Mouse (Mus musculus): Measurements from ENCODE around the gene Pla1a. TPM values are rescaled to one million over a fixed set of nuclear protein-coding genes. Genes with fewer than 3 reads are reported as not detected.

The Pla1a gene
- total RNA-seq, 2 experiments from 2014 or later: 1.2 to 1.3 TPM

- intact Hi-C loops (cut with DNase I): no loop called here
- no peak for DNase-seq (ENCODE audit: low spot score in 2 of 2)
Observed at GRCm38 (mm10) chr16:38373941-38374340, 59.0 kb downstream of the Pla1a start.

- intact Hi-C loops (cut with DNase I): no loop called here
- no peak for DNase-seq (ENCODE audit: low spot score in 2 of 2)
Observed at GRCm38 (mm10) chr16:38373439-38373838, 59.5 kb downstream of the Pla1a start.

- DNase-seq (ENCODE audit: low spot score in 2 of 2): no peak
- intact Hi-C loops (cut with DNase I): no loop called here
Observed at GRCm38 (mm10) chr16:38372876-38373275, 60.1 kb downstream of the Pla1a start.

- intact Hi-C loops (cut with DNase I): no loop called here
- DNase-seq (ENCODE audit: low spot score in 2 of 2): no peak
Observed at GRCm38 (mm10) chr16:38371705-38372296, 61.1 kb downstream of the Pla1a start.

- no peak for DNase-seq (ENCODE audit: low spot score in 2 of 2)
- intact Hi-C loops (cut with DNase I): no loop called here
Observed at GRCm38 (mm10) chr16:38370633-38371374, 62.1 kb downstream of the Pla1a start.

- intact Hi-C loops (cut with DNase I): loop anchor here (2.0 kb wide), 1 partner anchor 69 kb away; no protein-coding TSS in a partner anchor
- no peak for DNase-seq (ENCODE audit: low spot score in 2 of 2)
Observed at GRCm38 (mm10) chr16:38369992-38370484, 62.9 kb downstream of the Pla1a start.

- intact Hi-C loops (cut with DNase I): loop anchor here (2.0 kb wide), 1 partner anchor 69 kb away; no protein-coding TSS in a partner anchor
- DNase-seq (ENCODE audit: low spot score in 2 of 2): no peak
Observed at GRCm38 (mm10) chr16:38369431-38369830, 63.5 kb downstream of the Pla1a start.

- intact Hi-C loops (cut with DNase I): loop anchor here (2.0 kb wide), 1 partner anchor 70 kb away; no protein-coding TSS in a partner anchor
- no peak for DNase-seq (ENCODE audit: low spot score in 2 of 2)
Observed at GRCm38 (mm10) chr16:38369000-38369399, 63.9 kb downstream of the Pla1a start.

GRCm38 (mm10) chr16:38368336-38368735 lies 64.6 kb downstream of the Pla1a start:
- peak; percentile 83 to 97 for DNase-seq (ENCODE audit: low spot score in 2 of 2)
- intact Hi-C loops (cut with DNase I): loop anchor here (2.0 kb wide), 1 partner anchor 70 kb away; no protein-coding TSS in a partner anchor

- intact Hi-C loops (cut with DNase I): loop anchor here (2.0 kb wide), 1 partner anchor 87 kb away; the partner anchor contains the start of gene Adprh
Observed at GRCm38 (mm10) chr16:38366231-38366630, 66.7 kb downstream of the Pla1a start.

GRCm38 (mm10) chr16:38365390-38365789 lies 67.6 kb downstream of the Pla1a start:
- intact Hi-C loops (cut with DNase I): no loop called here
- peak in 1 of 2 experiments; percentile 66 for DNase-seq (ENCODE audit: low spot score in 2 of 2)

More at GRCm38 (mm10) chr16:38366231-38366630, 66.7 kb downstream of the Pla1a start:
- peak in 1 of 2 experiments; percentile 61 for DNase-seq (ENCODE audit: low spot score in 2 of 2)

GRCm38 (mm10) chr16:38363657-38364056 lies 69.3 kb downstream of the Pla1a start:
- intact Hi-C loops (cut with DNase I): no loop called here
- DNase-seq (ENCODE audit: low spot score in 2 of 2): no peak

GRCm38 (mm10) chr16:38363256-38363595 lies 69.7 kb downstream of the Pla1a start:
- intact Hi-C loops (cut with DNase I): no loop called here

GRCm38 (mm10) chr16:38362493-38363255 lies 70.3 kb downstream of the Pla1a start:
- intact Hi-C loops (cut with DNase I): no loop called here

More at GRCm38 (mm10) chr16:38363256-38363595, 69.7 kb downstream of the Pla1a start:
- DNase-seq (ENCODE audit: low spot score in 2 of 2): no peak

GRCm38 (mm10) chr16:38361933-38362332 lies 71.0 kb downstream of the Pla1a start, which contains the start of gene Popdc2:
TSS of gene Popdc2 (plus strand) at chr16:38362209.
- intact Hi-C loops (cut with DNase I): no loop called here
- no peak for DNase-seq (ENCODE audit: low spot score in 2 of 2)

More at GRCm38 (mm10) chr16:38362493-38363255, 70.3 kb downstream of the Pla1a start:
- DNase-seq (ENCODE audit: low spot score in 2 of 2): no peak

GRCm38 (mm10) chr16:38360317-38360716 lies 72.6 kb downstream of the Pla1a start:
- intact Hi-C loops (cut with DNase I): no loop called here
- DNase-seq (ENCODE audit: low spot score in 2 of 2): no peak

GRCm38 (mm10) chr16:38359857-38360256 lies 73.1 kb downstream of the Pla1a start:
- intact Hi-C loops (cut with DNase I): no loop called here
- no peak for DNase-seq (ENCODE audit: low spot score in 2 of 2)

- DNase-seq (ENCODE audit: low spot score in 2 of 2): no peak
- intact Hi-C loops (cut with DNase I): no loop called here
Observed at GRCm38 (mm10) chr16:38359241-38359640, 73.7 kb downstream of the Pla1a start.

- no peak for DNase-seq (ENCODE audit: low spot score in 2 of 2)
- intact Hi-C loops (cut with DNase I): no loop called here
Observed at GRCm38 (mm10) chr16:38358256-38358812, 74.6 kb downstream of the Pla1a start.

Data from left cerebral cortex, postnatal 25 days (tissue).